Mouse (Mus musculus) neural tube, embryonic 12.5 days (tissue): Measurements from ENCODE around the gene Cdca5. TPM values are rescaled to one million over a fixed set of nuclear protein-coding genes. Genes with fewer than 3 reads are reported as not detected.

ENCODE experiments used
- ATAC-seq: fragments of 200-750 bp; cut with Nextera tagmentation; 2 replicates; pipeline ENCODE4 v1.8.0; 2017; ENCODE audit warnings: low read depth, mild to moderate bottlenecking, moderate TSS enrichment, moderate library complexity; ENCODE audit not compliant: low FRiP score
- H3K27ac ChIP-seq: fragments of 300-500 bp; sonication (generic); 2 replicates; pipeline ENCODE4 v1.5.1; 2016
- H3K27me3 ChIP-seq: fragments of 300-500 bp; sonication (generic); replicated peaks from 2 replicates; pipeline ENCODE4 v1.6.1; 2016; ENCODE audit warnings: mild to moderate bottlenecking
- H3K36me3 ChIP-seq: fragments of 300-500 bp; sonication (generic); 2 replicates; pipeline ENCODE4 v1.6.1; 2016; ENCODE audit warnings: mild to moderate bottlenecking
- H3K4me1 ChIP-seq: fragments of 300-500 bp; sonication (generic); 2 replicates; pipeline ENCODE4 v1.6.1; 2016
- H3K4me2 ChIP-seq: fragments of 300-500 bp; sonication (generic); replicated peaks from 2 replicates; pipeline ENCODE4 v1.6.1; 2016; ENCODE audit warnings: mild to moderate bottlenecking
- H3K4me3 ChIP-seq: fragments of 300-500 bp; sonication (generic); 2 replicates; pipeline ENCODE4 v1.5.1; 2016
- H3K9ac ChIP-seq: fragments of 300-500 bp; sonication (generic); 2 replicates; pipeline ENCODE4 v1.6.1; 2016; ENCODE audit warnings: mild to moderate bottlenecking
- H3K9me3 ChIP-seq: fragments of 300-500 bp; sonication (generic); 2 replicates; pipeline ENCODE4 v1.6.1; 2016; ENCODE audit warnings: mild to moderate bottlenecking
- WGBS: fragments of 180-500 bp; shearing (Covaris S2); methylation state at CpG from one replicate; pipeline ENCODE4 v1.1.7; 2016; 5-methylcytosine and 5-hydroxymethylcytosine counted together
- polyA plus RNA-seq: library from polyadenylated mRNA; unstranded; fragments of >200 nt; fragmentation: Nextera tagmentation; extraction: Ambion mirVana; gene quantifications from 2 replicates; pipeline ENCODE4 v1.2.1, GENCODE M21; 2016

The Cdca5 gene
- polyA plus RNA-seq, 1 experiment from 2014 or later: 27.1 TPM

- Histone ChIP-seq H3K4me3 (peak overlapping the region; percentile 71), H3K36me3 (peaks cover 41% of the 10 kb centered on the region), H3K27ac (no peak overlapping the region), H3K4me2 (peak overlapping the region; percentile 84), H3K27me3 (no peaks in the 10 kb centered on the region), H3K9me3 (no peaks in the 10 kb centered on the region), H3K4me1 (peaks cover 22% of the 10 kb centered on the region), H3K9ac (peak overlapping the region; percentile 44; the same call in 1 of the 2 replicates)
- ATAC-seq: peak; percentile 86
- WGBS: under 1% methylated on average over 17 of the region's 17 CpGs
Observed at GRCm38 (mm10) chr19:6085417-6085879, 665 bp downstream of the Cdca5 start.

GRCm38 (mm10) chr19:6088841-6089240 lies 4.1 kb downstream of the Cdca5 start:
- 93% methylated on average over 13 of the region's 13 CpGs for WGBS
- Histone ChIP-seq H3K36me3 (peaks cover 42% of the 10 kb centered on the region), H3K27ac (no peak overlapping the region), H3K27me3 (no peaks in the 10 kb centered on the region), H3K4me2 (no peak overlapping the region), H3K4me3 (no peak overlapping the region), H3K9ac (no peak overlapping the region), H3K9me3 (no peaks in the 10 kb centered on the region), H3K4me1 (peaks cover 17% of the 10 kb centered on the region)
- ATAC-seq: no peak

GRCm38 (mm10) chr19:6094119-6094518 lies 9.3 kb downstream of the Cdca5 start, which contains the start of gene AC131692.1:
AC131692.1 (plus strand) TSS chr19:6094419.
- H3K4me2 ChIP-seq: no peak within 1 kb of the TSS
- 92% methylated on average over 7 of the region's 7 CpGs for WGBS
- H3K9ac ChIP-seq: no peak within 1 kb of the TSS
- no peak within 1 kb of the TSS for H3K27ac ChIP-seq
- no peak within 1 kb of the TSS for H3K4me3 ChIP-seq
- H3K9me3 ChIP-seq: no peaks in the 10 kb centered on the region
- H3K4me1 ChIP-seq: no peaks in the 10 kb centered on the region
- H3K36me3 ChIP-seq: peaks cover 47% of the 10 kb centered on the region
- no peaks in the 10 kb centered on the region for H3K27me3 ChIP-seq
- ATAC-seq: no peak

- 95% methylated on average over 3 of the region's 3 CpGs for WGBS
- H3K4me3 ChIP-seq: no peak overlapping the region
- H3K27ac ChIP-seq: no peak overlapping the region
- H3K4me2 ChIP-seq: no peak overlapping the region
- peaks cover 23% of the 10 kb centered on the region; the same call in 1 of the 2 replicates for H3K36me3 ChIP-seq
- no peaks in the 10 kb centered on the region for H3K27me3 ChIP-seq
- no peak for ATAC-seq
- no peak overlapping the region for H3K9ac ChIP-seq
- no peaks in the 10 kb centered on the region for H3K4me1 ChIP-seq
- H3K9me3 ChIP-seq: no peaks in the 10 kb centered on the region
Observed at GRCm38 (mm10) chr19:6097847-6098246, 13.1 kb downstream of the Cdca5 start.

GRCm38 (mm10) chr19:6101186-6101585 lies 16.4 kb downstream of the Cdca5 start:
- Histone ChIP-seq H3K9me3 (no peaks in the 10 kb centered on the region), H3K4me3 (no peak overlapping the region), H3K9ac (no peak overlapping the region), H3K36me3 (peaks cover 6% of the 10 kb centered on the region; the same call in 1 of the 2 replicates), H3K27me3 (no peaks in the 10 kb centered on the region), H3K4me2 (no peak overlapping the region), H3K4me1 (no peaks in the 10 kb centered on the region), H3K27ac (no peak overlapping the region)
- 51% methylated on average over 6 of the region's 6 CpGs for WGBS
- no peak for ATAC-seq

- Histone ChIP-seq H3K27ac (no peak overlapping the region), H3K4me2 (no peak overlapping the region), H3K9ac (no peak overlapping the region), H3K4me1 (no peaks in the 10 kb centered on the region), H3K9me3 (no peaks in the 10 kb centered on the region), H3K4me3 (no peak overlapping the region), H3K27me3 (no peaks in the 10 kb centered on the region), H3K36me3 (peaks cover 6% of the 10 kb centered on the region; the same call in 1 of the 2 replicates)
- WGBS: 85% methylated on average over 6 of the region's 6 CpGs
- ATAC-seq: no peak
Observed at GRCm38 (mm10) chr19:6102169-6102853, 17.5 kb downstream of the Cdca5 start.

- no peak overlapping the region for H3K4me3 ChIP-seq
- no peak overlapping the region for H3K27ac ChIP-seq
- ATAC-seq: no peak
- H3K4me1 ChIP-seq: no peaks in the 10 kb centered on the region
- H3K36me3 ChIP-seq: no peaks in the 10 kb centered on the region
- no peak overlapping the region for H3K4me2 ChIP-seq
- no peak overlapping the region for H3K9ac ChIP-seq
- 93% methylated on average over 4 of the region's 4 CpGs for WGBS
- no peaks in the 10 kb centered on the region for H3K27me3 ChIP-seq
- H3K9me3 ChIP-seq: no peaks in the 10 kb centered on the region
Observed at GRCm38 (mm10) chr19:6104476-6104875, 19.7 kb downstream of the Cdca5 start.

GRCm38 (mm10) chr19:6105586-6105985 lies 20.8 kb downstream of the Cdca5 start, which contains the start of gene Naaladl1:
Naaladl1 (plus strand) TSS chr19:6105782.
- ATAC-seq: no peak
- Histone ChIP-seq H3K27ac (no peak within 1 kb of the TSS), H3K4me1 (no peaks in the 10 kb centered on the region), H3K9me3 (no peaks in the 10 kb centered on the region), H3K27me3 (no peaks in the 10 kb centered on the region), H3K36me3 (no peaks in the 10 kb centered on the region), H3K4me2 (no peak within 1 kb of the TSS), H3K9ac (no peak within 1 kb of the TSS), H3K4me3 (no peak within 1 kb of the TSS)
- 89% methylated on average over 7 of the region's 7 CpGs for WGBS

GRCm38 (mm10) chr19:6113116-6113515 lies 28.3 kb downstream of the Cdca5 start:
- H3K4me2 ChIP-seq: no peak overlapping the region
- no peaks in the 10 kb centered on the region for H3K27me3 ChIP-seq
- H3K4me3 ChIP-seq: no peak overlapping the region
- H3K9ac ChIP-seq: no peak overlapping the region
- ATAC-seq: no peak
- H3K9me3 ChIP-seq: no peaks in the 10 kb centered on the region
- H3K27ac ChIP-seq: no peak overlapping the region
- WGBS: 70% methylated on average over 6 of the region's 6 CpGs
- H3K4me1 ChIP-seq: peaks cover 15% of the 10 kb centered on the region
- peaks cover 29% of the 10 kb centered on the region for H3K36me3 ChIP-seq

- H3K4me2 ChIP-seq: peak overlapping the region; percentile 95
- WGBS: 91% methylated on average over 15 of the region's 15 CpGs
- peak overlapping the region; percentile 2; the same call in 1 of the 2 replicates for H3K9ac ChIP-seq
- H3K4me1 ChIP-seq: peaks cover 25% of the 10 kb centered on the region
- H3K27ac ChIP-seq: no peak overlapping the region
- H3K27me3 ChIP-seq: no peaks in the 10 kb centered on the region
- peak overlapping the region; percentile 86; the same call in 1 of the 2 replicates for H3K4me3 ChIP-seq
- no peaks in the 10 kb centered on the region for H3K9me3 ChIP-seq
- no peak for ATAC-seq
- peaks cover 30% of the 10 kb centered on the region for H3K36me3 ChIP-seq
Observed at GRCm38 (mm10) chr19:6116113-6116850, 31.5 kb downstream of the Cdca5 start.

- peak overlapping the region; percentile 95 for H3K4me2 ChIP-seq
- WGBS: 6% methylated on average over 32 of the region's 32 CpGs
- peaks cover 34% of the 10 kb centered on the region for H3K36me3 ChIP-seq
- peak overlapping the region; percentile 86 for H3K27ac ChIP-seq
- H3K4me1 ChIP-seq: peaks cover 25% of the 10 kb centered on the region
- peak overlapping the region; percentile 92 for H3K9ac ChIP-seq
- peak overlapping the region; percentile 86 for H3K4me3 ChIP-seq
- H3K27me3 ChIP-seq: no peaks in the 10 kb centered on the region
- no peak; the same call in 1 of the 2 replicates for ATAC-seq
- no peaks in the 10 kb centered on the region for H3K9me3 ChIP-seq
Observed at GRCm38 (mm10) chr19:6117346-6117985, 32.7 kb downstream of the Cdca5 start.
